In the genomic region with DNA sequence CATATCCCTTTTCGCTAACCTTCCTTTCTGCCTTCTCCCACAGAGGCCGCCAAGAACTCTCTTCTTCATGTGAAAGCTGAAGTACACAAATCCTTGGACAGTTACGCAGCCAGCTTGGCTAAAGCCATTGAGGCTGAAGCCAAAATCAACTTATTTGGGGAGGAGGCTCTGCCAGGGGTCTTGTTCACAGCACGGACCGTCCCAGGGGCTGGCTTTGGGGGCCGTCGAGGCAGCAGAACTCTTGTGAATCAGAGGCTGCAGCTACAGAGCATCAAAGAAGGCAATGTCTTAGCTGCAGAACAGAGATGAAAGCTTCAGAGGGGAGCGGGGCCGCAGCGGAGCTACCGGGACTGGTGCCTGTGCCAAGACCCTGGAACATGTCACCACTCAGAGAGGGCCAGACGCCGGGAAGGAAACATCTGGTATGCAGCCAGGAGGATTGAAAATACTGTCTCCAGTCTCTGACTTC, we compare ENCODE assay signal across 9 mouse cellular contexts. TPM values are rescaled to one million over a fixed set of nuclear protein-coding genes. Genes with fewer than 3 reads are reported as not detected.
DNase-seq lines count a peak whose midpoint lies in the region; ATAC-seq and TF ChIP-seq lines count a peak whose summit lies in the region.
"Had no signal": no experiment of that assay in that cellular context is flagged by ENCODE, and none has a peak within 500 bp of the region (broad histone marks: within the 10 kb centered on the region; RNA-seq: fewer than 3 reads in every experiment).

No protein-coding gene starts in this region.

- H3K36me3 ChIP-seq in kidney, embryonic 14.5 days (ENCODE audit: control insufficient read depth, insufficient read depth, low read length) = peaks cover 19% of the 10 kb centered on the region
- peaks cover 34% of the 10 kb centered on the region for H3K36me3 ChIP-seq in embryonic facial prominence, embryonic 14.5 days (ENCODE audit: control insufficient read depth, insufficient read depth, low read length)
- H3K36me3 ChIP-seq in heart, adult 2 months (ENCODE audit: control insufficient read depth, insufficient read depth, low read length) = no peaks in the 10 kb centered on the region
- H3K36me3 ChIP-seq in lung, embryonic 16.5 days (ENCODE audit: control insufficient read depth, insufficient read depth, low read length) = no peaks in the 10 kb centered on the region
- peaks cover 76% of the 10 kb centered on the region for H3K36me3 ChIP-seq in forebrain, embryonic 10.5 days (replicated peaks)

- TF ChIP-seq CTCF in heart, adult 2 months (IDR thresholded peaks at IDR 0.05) = no peak

- H3K9me3 ChIP-seq in kidney, embryonic 14.5 days (ENCODE audit: control insufficient read depth, low read length) = no peaks in the 10 kb centered on the region
- no peaks in the 10 kb centered on the region for H3K9me3 ChIP-seq in embryonic facial prominence, embryonic 14.5 days (ENCODE audit: control insufficient read depth, low read length)
- no peaks in the 10 kb centered on the region for H3K9me3 ChIP-seq in lung, embryonic 16.5 days (ENCODE audit: control insufficient read depth, low read length)
- no peaks in the 10 kb centered on the region for H3K9me3 ChIP-seq in forebrain, embryonic 10.5 days

- no peak for TF ChIP-seq POLR2A in heart, adult 2 months (IDR thresholded peaks at IDR 0.05; ENCODE audit: insufficient read depth, low read depth, low read length)

- H3K27me3 ChIP-seq in kidney, embryonic 14.5 days (ENCODE audit: control insufficient read depth, insufficient read depth, low read length) = no peaks in the 10 kb centered on the region
- no peaks in the 10 kb centered on the region for H3K27me3 ChIP-seq in embryonic facial prominence, embryonic 14.5 days (replicated peaks; ENCODE audit: control insufficient read depth, insufficient read depth, low read length)
- H3K27me3 ChIP-seq in heart, adult 2 months (ENCODE audit: control insufficient read depth, insufficient read depth, low read length) = no peaks in the 10 kb centered on the region
- no peaks in the 10 kb centered on the region for H3K27me3 ChIP-seq in lung, embryonic 16.5 days (ENCODE audit: control insufficient read depth, insufficient read depth, low read depth, low read length)
- no peaks in the 10 kb centered on the region for H3K27me3 ChIP-seq in forebrain, embryonic 10.5 days (ENCODE audit: poor library complexity, severe bottlenecking)

- no peak for ATAC-seq in kidney, embryonic 14.5 days (ENCODE audit: low FRiP score, low TSS enrichment)
- ATAC-seq in embryonic facial prominence, embryonic 14.5 days (ENCODE audit: low read depth) = peak; percentile 58
- peak; percentile 76 for ATAC-seq in lung, embryonic 16.5 days (ENCODE audit: low read depth)
- ATAC-seq in activated CD4-positive, CD25-positive, alpha-beta regulatory T cell, adult 4 months = no peak

- no peaks in the 10 kb centered on the region; the same call in 1 of the 2 replicates for H3K4me1 ChIP-seq in kidney, embryonic 14.5 days (ENCODE audit: control insufficient read depth, insufficient read depth, low read length)
- H3K4me1 ChIP-seq in embryonic facial prominence, embryonic 14.5 days (ENCODE audit: control insufficient read depth, insufficient read depth, low read length) = no peaks in the 10 kb centered on the region
- no peaks in the 10 kb centered on the region for H3K4me1 ChIP-seq in heart, adult 2 months (ENCODE audit: control insufficient read depth, insufficient read depth, low read length)
- H3K4me1 ChIP-seq in lung, embryonic 16.5 days (replicated peaks; ENCODE audit: control insufficient read depth, insufficient read depth, low read length) = peaks cover 5% of the 10 kb centered on the region; the same call in 1 of the 2 replicates
- H3K4me1 ChIP-seq in forebrain, embryonic 10.5 days = peaks cover 6% of the 10 kb centered on the region

- intact Hi-C loops in heart, adult 2 months (cut with DNase I) = no loop called here

- H3K4me3 ChIP-seq in kidney, embryonic 14.5 days (ENCODE audit: low read length) = no peak overlapping the region
- no peak overlapping the region for H3K4me3 ChIP-seq in embryonic facial prominence, embryonic 14.5 days (ENCODE audit: low read depth, low read length)
- H3K4me3 ChIP-seq in heart, adult 2 months = no peak overlapping the region
- no peak overlapping the region for H3K4me3 ChIP-seq in lung, embryonic 16.5 days (ENCODE audit: low read length)
- H3K4me3 ChIP-seq in forebrain, embryonic 10.5 days = no peak overlapping the region

- no peak overlapping the region for H3K9ac ChIP-seq in kidney, embryonic 14.5 days (ENCODE audit: low read depth, low read length)
- H3K9ac ChIP-seq in embryonic facial prominence, embryonic 14.5 days (ENCODE audit: low read depth, low read length) = no peak overlapping the region
- H3K9ac ChIP-seq in heart, adult 2 months (ENCODE audit: low read depth, low read length) = no peak overlapping the region
- no peak overlapping the region for H3K9ac ChIP-seq in lung, embryonic 16.5 days (ENCODE audit: low read length)

- no peak for DNase-seq in kidney, adult 11 months
- DNase-seq in embryonic facial prominence, embryonic 14.5 days (ENCODE audit: low spot score) = peak; percentile 80
- DNase-seq in heart, adult 2 months = peak; percentile 55 to 57
- DNase-seq in thymus, adult 18-20 months = no peak
- DNase-seq in forebrain, embryonic 10.5 days (ENCODE audit: extremely low spot score, low spot score) = no peak
- DNase-seq: thymus, postnatal 25 days had no signal

- WGBS in kidney, embryonic 14.5 days = 89% methylated on average over 13 of the region's 13 CpGs
- 70% methylated on average over 13 of the region's 13 CpGs for WGBS in embryonic facial prominence, embryonic 14.5 days
- WGBS in heart, adult 2 months = 52% methylated on average over 13 of the region's 13 CpGs
- 59% methylated on average over 13 of the region's 13 CpGs for WGBS in lung, embryonic 16.5 days
- 96% methylated on average over 13 of the region's 13 CpGs for WGBS in forebrain, embryonic 10.5 days

- 0 out of 2 replicates have a peak overlapping the region, but pooled peaks have one; percentile 17 for H3K27ac ChIP-seq in kidney, embryonic 14.5 days (ENCODE audit: low read depth, low read length)
- H3K27ac ChIP-seq in embryonic facial prominence, embryonic 14.5 days (replicated peaks; ENCODE audit: low read depth, low read length) = 0 out of 2 replicates have a peak overlapping the region, but pooled peaks have one; percentile 6
- peak overlapping the region; percentile 15; the same call in 1 of the 2 replicates for H3K27ac ChIP-seq in heart, adult 2 months
- peak overlapping the region; percentile 50 for H3K27ac ChIP-seq in lung, embryonic 16.5 days (ENCODE audit: low read length)
- H3K27ac ChIP-seq in forebrain, embryonic 10.5 days = no peak overlapping the region

- no peaks in the 10 kb centered on the region for H3K79me2 ChIP-seq in heart, adult 2 months (replicated peaks; ENCODE audit: control insufficient read depth, insufficient read depth, low read length)

- H3K4me2 ChIP-seq in kidney, embryonic 14.5 days (replicated peaks; ENCODE audit: low read depth, low read length) = no peak overlapping the region
- H3K4me2 ChIP-seq in embryonic facial prominence, embryonic 14.5 days (ENCODE audit: low read depth, low read length) = no peak overlapping the region
- no peak overlapping the region for H3K4me2 ChIP-seq in lung, embryonic 16.5 days (ENCODE audit: low read depth, low read length)

- TF ChIP-seq EP300 in heart, adult 2 months (IDR thresholded peaks at IDR 0.05; ENCODE audit: insufficient read depth, low read depth, low read length) = no peak

RNA-seq across cellular contexts. Expression of a gene that starts 25.8 kb away (rescaled TPM):
- polyA plus RNA-seq in kidney, embryonic 14.5 days (2014; fragmentation: Nextera tagmentation; extraction: Ambion mirVana) = 2.0 and 2.4 TPM in 2 replicates
- 1.2 and 1.5 TPM in 2 replicates for polyA plus RNA-seq in embryonic facial prominence, embryonic 14.5 days (2014; fragmentation: Nextera tagmentation; extraction: Ambion mirVana)
- 1 to 10 TPM; 1.4 to 1.5 TPM for total RNA-seq in heart, adult 2 months (2021)
- polyA plus RNA-seq in heart, adult 2 months (2012; rRNA removed) = 2.2 and 2.7 TPM in 2 replicates
- polyA plus RNA-seq in lung, embryonic 16.5 days (2015; fragmentation: Nextera tagmentation; extraction: Ambion mirVana) = 0.84 and 0.89 TPM in 2 replicates
- polyA plus RNA-seq in activated CD4-positive, CD25-positive, alpha-beta regulatory T cell, adult 4 months (2017; shearing (Covaris generic)) = not detected
- 1.5 and 1.8 TPM in 2 replicates for polyA plus RNA-seq in forebrain, embryonic 10.5 days (2016; fragmentation: Nextera tagmentation; extraction: Ambion mirVana)

Comparison
In these comparisons a context has a peak if more than half of its experiments do, and no peak if none do; other contexts are left out.
1. ATAC-seq: peak in embryonic facial prominence, embryonic 14.5 days (single experiment) and lung, embryonic 16.5 days (single experiment); none in kidney, embryonic 14.5 days (single experiment) and activated CD4-positive, CD25-positive, alpha-beta regulatory T cell, adult 4 months (single experiment).
2. DNase-seq: peak in embryonic facial prominence, embryonic 14.5 days (single experiment) and heart, adult 2 months (2 of 2); none in kidney, adult 11 months (single experiment), thymus, adult 18-20 months (0 of 2) and forebrain, embryonic 10.5 days (single experiment).